ENCODE assay signal across 8 mouse cellular contexts in the genomic region with DNA sequence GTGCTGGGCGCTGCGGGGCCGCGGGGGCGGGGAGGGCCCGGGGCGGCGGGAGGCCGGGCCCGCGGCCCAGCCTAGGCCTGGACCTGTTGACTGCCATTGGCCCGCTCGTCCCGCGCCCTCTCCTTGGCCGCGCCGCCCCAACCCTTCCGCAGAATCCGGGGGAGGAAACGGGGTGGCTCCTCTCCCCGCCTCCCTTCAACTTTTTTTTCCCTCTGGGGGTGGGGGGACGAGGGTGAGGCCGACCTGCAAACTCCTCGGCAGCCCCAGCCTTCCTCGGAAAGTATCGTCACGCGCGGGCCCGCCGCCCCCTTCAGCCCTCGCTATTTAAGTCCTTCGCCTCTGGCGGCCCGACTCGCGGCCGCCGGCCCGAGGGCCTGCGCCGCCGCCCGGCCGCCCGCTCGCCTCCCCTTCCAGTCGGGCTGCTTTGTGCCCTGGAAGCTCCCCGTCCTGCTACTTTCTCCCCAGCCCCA. TPM values are rescaled to one million over a fixed set of nuclear protein-coding genes. Genes with fewer than 3 reads are reported as not detected.
DNase-seq lines count a peak whose midpoint lies in the region; ATAC-seq and TF ChIP-seq lines count a peak whose summit lies in the region.

No protein-coding gene starts in this region.

- 0% methylated on average over 28 of the region's 50 CpGs for WGBS in forebrain, embryonic 13.5 days
- WGBS in large intestine, adult 2 months: under 1% methylated on average over 37 of the region's 50 CpGs
- under 1% methylated on average over 47 of the region's 50 CpGs for WGBS in lung, embryonic 14.5 days

- ATAC-seq in forebrain, embryonic 13.5 days: peak; percentile 93
- peak; percentile 98 for ATAC-seq in lung, embryonic 14.5 days (ENCODE audit: insufficient read depth)
- ATAC-seq in neutrophil, adult 5-6 weeks (ENCODE audit: extremely low read depth, insufficient number of reproducible peaks, low FRiP score, poor library complexity, severe bottlenecking): peak; percentile 86

- TF ChIP-seq CTCF in E14TG2a.4 (conservative IDR thresholded peaks at IDR 0.05; ENCODE audit: low read length): no peak
- TF ChIP-seq CTCF in lung, embryonic 14.5 days (IDR thresholded peaks at IDR 0.05; ENCODE audit: low read depth): no peak

- intact Hi-C loops in heart, postnatal 10 days (cut with DNase I): loop anchor here (1.0 kb wide), 1 partner anchor 9 kb away; no protein-coding TSS in a partner anchor

- H3K4me3 ChIP-seq in E14TG2a.4 (replicated peaks; ENCODE audit: low read length): peak overlapping the region; percentile 83
- peak overlapping the region; percentile 65 for H3K4me3 ChIP-seq in forebrain, embryonic 13.5 days
- peak overlapping the region; percentile 51 for H3K4me3 ChIP-seq in lung, embryonic 14.5 days (ENCODE audit: low read depth, low read length)

- H3K9ac ChIP-seq in forebrain, embryonic 13.5 days: peak overlapping the region; percentile 94
- H3K9ac ChIP-seq in lung, embryonic 14.5 days: peak overlapping the region; percentile 94

- H3K27ac ChIP-seq in forebrain, embryonic 13.5 days: peak overlapping the region; percentile 100
- peak overlapping the region; percentile 98 for H3K27ac ChIP-seq in lung, embryonic 14.5 days (ENCODE audit: low read depth)

- H3K9me3 ChIP-seq in E14TG2a.4 (ENCODE audit: low read length): no peaks in the 10 kb centered on the region
- no peaks in the 10 kb centered on the region for H3K9me3 ChIP-seq in forebrain, embryonic 13.5 days (replicated peaks)
- H3K9me3 ChIP-seq in lung, embryonic 14.5 days (ENCODE audit: low read depth, low read length): no peaks in the 10 kb centered on the region

- peak overlapping the region; percentile 85 for H3K4me2 ChIP-seq in forebrain, embryonic 13.5 days
- peak overlapping the region; percentile 94 for H3K4me2 ChIP-seq in lung, embryonic 14.5 days

- H3K36me3 ChIP-seq in E14TG2a.4 (ENCODE audit: insufficient read depth, low read length): no peaks in the 10 kb centered on the region
- H3K36me3 ChIP-seq in forebrain, embryonic 13.5 days (ENCODE audit: poor library complexity, severe bottlenecking): no peaks in the 10 kb centered on the region
- H3K36me3 ChIP-seq in lung, embryonic 14.5 days (ENCODE audit: insufficient read depth): no peaks in the 10 kb centered on the region

- peak; percentile 88 for DNase-seq in c-Kit-positive CD71-positive TER-119-negative erythroid progenitor cells, embryonic 14.5 days (ENCODE audit: low read depth)
- peak; percentile 96 to 97 for DNase-seq in heart, postnatal 10 days
- peak; percentile 81 for DNase-seq in large intestine, adult 2 months (ENCODE audit: low read depth, low spot score)
- DNase-seq in lung, embryonic 14.5 days: peak; percentile 96
- peak; percentile 93 to 95 for DNase-seq in thymus, adult 18-20 months

- H3K4me1 ChIP-seq in E14TG2a.4 (replicated peaks; ENCODE audit: low read depth, low read length): peaks cover 31% of the 10 kb centered on the region
- peaks cover 50% of the 10 kb centered on the region for H3K4me1 ChIP-seq in forebrain, embryonic 13.5 days
- H3K4me1 ChIP-seq in lung, embryonic 14.5 days (ENCODE audit: insufficient read depth): peaks cover 10% of the 10 kb centered on the region

- peaks cover 7% of the 10 kb centered on the region for H3K27me3 ChIP-seq in E14TG2a.4 (ENCODE audit: insufficient read depth, low read length)
- H3K27me3 ChIP-seq in forebrain, embryonic 13.5 days: no peaks in the 10 kb centered on the region
- H3K27me3 ChIP-seq in lung, embryonic 14.5 days (ENCODE audit: insufficient read depth, low read length): no peaks in the 10 kb centered on the region

RNA-seq across cellular contexts. Expression of gene Mllt10, which starts 1.8 kb away (rescaled TPM):
- 73.5 and 75.3 TPM in 2 replicates for polyA plus RNA-seq in forebrain, embryonic 13.5 days (2015; fragmentation: Nextera tagmentation; extraction: Ambion mirVana)
- 10 to 100 TPM; 40.6 to 43.1 TPM for total RNA-seq in heart, postnatal 10 days (2021)
- polyA plus RNA-seq in large intestine, adult 2 months (2012; rRNA removed): 19.1 and 23.6 TPM in 2 replicates
- polyA plus RNA-seq in lung, embryonic 14.5 days (2014; fragmentation: Nextera tagmentation; extraction: Ambion mirVana): 39.1 and 46.2 TPM in 2 replicates
- 84.6 and 95.8 TPM in 2 replicates for total RNA-seq in neutrophil, adult 5-6 weeks (2017)

RNA-seq across cellular contexts. Expression of gene Skida1, which starts 8.0 kb away (rescaled TPM):
- 17.2 and 17.9 TPM in 2 replicates for polyA plus RNA-seq in forebrain, embryonic 13.5 days (2015; fragmentation: Nextera tagmentation; extraction: Ambion mirVana)
- total RNA-seq in heart, postnatal 10 days (2021): 1 to 10 TPM; 4.8 to 5.7 TPM
- 0.24 and 0.29 TPM in 2 replicates for polyA plus RNA-seq in large intestine, adult 2 months (2012; rRNA removed)
- 8.3 and 8.5 TPM in 2 replicates for polyA plus RNA-seq in lung, embryonic 14.5 days (2014; fragmentation: Nextera tagmentation; extraction: Ambion mirVana)
- 0.23 and 0.37 TPM in 2 replicates for total RNA-seq in neutrophil, adult 5-6 weeks (2017)

RNA-seq across cellular contexts. Expression of gene A930004D18Rik, which starts 19.3 kb away (rescaled TPM):
- polyA plus RNA-seq in forebrain, embryonic 13.5 days (2015; fragmentation: Nextera tagmentation; extraction: Ambion mirVana): 16.2 and 20.3 TPM in 2 replicates
- 1 to 10 TPM; 3.0 to 4.2 TPM for total RNA-seq in heart, postnatal 10 days (2021)
- polyA plus RNA-seq in large intestine, adult 2 months (2012; rRNA removed): 0.44 and 0.45 TPM in 2 replicates
- 8.9 and 11.4 TPM in 2 replicates for polyA plus RNA-seq in lung, embryonic 14.5 days (2014; fragmentation: Nextera tagmentation; extraction: Ambion mirVana)
- 0.12 TPM in 1 of 2 replicates, not detected in the other for total RNA-seq in neutrophil, adult 5-6 weeks (2017)

Comparison
In these comparisons a context has a peak if more than half of its experiments do, and no peak if none do; other contexts are left out.
1. Peak in every context shown above with its lines: DNase-seq, ATAC-seq, H3K4me3 ChIP-seq and H3K27ac ChIP-seq.